Mouse (Mus musculus) left cerebral cortex, postnatal 10 days (tissue): ENCODE data around the gene Fam216a. TPM values are rescaled to one million over a fixed set of nuclear protein-coding genes. Genes with fewer than 3 reads are reported as not detected.

ENCODE experiments used
- DNase-seq, 2 experiments: peaks; one replicate each; pipeline ENCODE4 v3.0.0; 2021 to 2022; ENCODE audit warnings: low spot score in 2 of 2, mixed read lengths in 1 of 2; ENCODE audit errors: extremely low spot score in 1 of 2
- intact Hi-C: fragments of 180-260 bp; cut with DNase I; formaldehyde crosslinking; loops from one replicate; pipeline ENCODE4 v1.15.1; 2025
- total RNA-seq, 2 experiments: library from RNA; stranded (reverse); gene quantifications; 2 replicates each; pipeline ENCODE4 v1.2.3; 2021

The Fam216a gene
- total RNA-seq, 2 experiments from 2014 or later = 70.1 to 77.5 TPM

GRCm38 (mm10) chr5:122392227-122393004 is 20.3 kb upstream of the Fam216a start:
- peak in 1 of 2 experiments; percentile 39 for DNase-seq
- intact Hi-C loops = no loop called here

DNA sequence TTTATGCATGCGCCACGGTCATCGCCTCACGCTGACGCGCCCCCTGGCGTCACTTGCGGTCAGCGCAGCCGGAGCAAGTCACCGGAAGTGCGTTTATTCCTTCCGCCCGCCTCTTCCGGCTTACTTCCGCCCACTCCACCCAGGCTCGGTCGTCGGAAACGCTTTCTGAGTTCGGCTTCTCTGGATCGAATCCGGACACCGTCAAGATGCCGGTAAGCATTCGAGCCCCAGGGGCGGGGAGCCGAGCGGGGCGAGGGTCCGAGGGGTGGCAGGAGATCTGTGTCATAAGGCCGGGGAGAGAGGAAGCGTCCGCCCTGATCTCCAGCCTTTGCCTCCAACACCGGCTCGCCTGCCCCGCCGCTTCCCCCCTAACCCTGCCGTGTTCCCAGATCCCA is 19.6 kb upstream of the Fam216a start, which contains the start of gene Arpc3:
Arpc3 (plus strand) TSS at position 93 of the 395 bp plus-strand sequence.
- DNase-seq = peak; percentile 88 to 93
- intact Hi-C loops = no loop called here

DNA sequence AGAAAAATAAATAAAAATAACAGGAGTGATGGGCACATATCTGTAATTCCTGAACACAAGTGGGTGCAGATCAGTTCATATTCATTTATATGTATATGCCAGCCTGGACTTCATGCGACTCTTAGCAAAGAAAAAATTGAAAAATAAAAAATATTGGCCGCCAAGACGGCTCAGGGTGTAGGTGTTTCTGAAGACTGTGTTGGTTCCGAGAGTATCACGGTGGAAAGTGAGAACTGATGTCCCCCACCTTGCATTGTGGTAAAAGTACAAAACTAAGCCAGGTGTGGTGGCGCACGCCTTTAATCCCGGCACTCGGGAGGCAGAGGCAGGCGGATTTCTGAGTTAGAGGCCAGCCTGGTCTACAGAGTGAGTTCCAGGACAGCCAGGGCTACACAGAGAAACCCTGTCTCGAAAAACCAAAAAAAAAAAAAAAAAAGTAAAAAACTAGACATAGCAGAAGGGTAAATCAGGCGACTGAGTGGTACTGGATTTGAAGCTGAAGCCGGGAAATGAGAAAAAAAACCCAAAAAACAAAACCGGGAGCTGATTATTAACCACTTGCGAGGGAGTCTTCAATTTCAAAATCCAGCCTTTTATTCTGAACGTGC is 19.1 kb upstream of the Fam216a start:
- DNase-seq = no peak
- intact Hi-C loops = no loop called here

DNA sequence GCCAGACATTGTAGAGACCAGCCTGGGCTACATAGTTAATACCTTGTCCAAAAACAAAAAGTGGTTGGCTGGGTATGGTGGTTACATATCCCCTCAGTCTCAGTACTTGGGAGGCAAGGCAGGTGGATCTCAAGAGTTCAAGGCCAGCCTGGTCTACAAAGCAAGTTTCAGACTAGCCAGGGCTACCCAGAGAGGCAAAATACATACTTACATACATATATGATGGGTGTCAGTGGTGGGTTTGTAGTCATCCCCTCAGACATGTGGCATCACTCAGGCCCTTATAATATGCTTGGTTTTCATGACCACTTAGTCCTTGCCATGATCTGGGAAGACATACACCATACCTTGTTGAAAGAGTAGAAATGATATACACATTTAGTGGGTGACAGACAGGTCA is 18.5 kb upstream of the Fam216a start:
- DNase-seq = no peak
- intact Hi-C loops = no loop called here

GRCm38 (mm10) chr5:122390006-122390405 is 17.8 kb upstream of the Fam216a start:
- intact Hi-C loops = no loop called here

DNA sequence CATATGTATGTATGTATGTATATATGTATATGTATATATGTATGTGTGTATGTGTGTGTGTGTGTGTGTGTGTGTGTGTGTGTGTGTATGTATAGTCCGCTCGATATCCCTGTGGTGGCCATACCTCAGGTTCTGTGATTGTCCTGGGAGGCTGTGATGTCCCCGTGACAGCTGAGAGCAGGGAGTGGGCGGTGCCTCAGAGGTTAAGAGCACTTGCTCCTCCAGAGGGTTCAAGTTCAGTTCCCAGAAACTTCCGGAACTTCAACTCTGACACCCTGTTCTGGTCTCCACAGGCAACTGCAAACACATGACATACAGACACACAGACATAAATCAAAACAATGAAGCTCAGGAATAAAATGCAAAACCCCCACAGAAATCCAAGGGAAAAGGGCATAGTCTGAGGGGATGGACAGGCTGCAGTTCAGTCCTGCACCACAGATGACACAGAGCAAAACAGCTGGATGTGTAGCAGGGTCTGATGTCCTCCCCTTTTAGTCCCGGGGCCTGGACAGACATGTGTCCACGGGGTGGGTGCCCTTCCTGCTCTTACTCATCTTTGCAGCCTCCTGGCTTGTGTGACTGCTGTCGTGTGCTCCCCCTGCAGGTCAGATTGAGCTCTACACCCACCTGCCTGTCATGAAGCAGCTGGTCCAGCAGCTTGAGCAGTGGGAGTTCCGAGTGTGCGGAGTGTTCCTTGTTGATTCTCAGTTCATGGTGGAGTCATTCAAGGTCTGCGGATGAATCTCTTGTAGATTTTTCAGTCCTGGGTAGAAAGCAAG is 7.4 kb upstream of the Fam216a start:
- peak; percentile 71 to 83 for DNase-seq
- intact Hi-C loops = no loop called here

More at GRCm38 (mm10) chr5:122390006-122390405, 17.8 kb upstream of the Fam216a start:
- no peak for DNase-seq

DNA sequence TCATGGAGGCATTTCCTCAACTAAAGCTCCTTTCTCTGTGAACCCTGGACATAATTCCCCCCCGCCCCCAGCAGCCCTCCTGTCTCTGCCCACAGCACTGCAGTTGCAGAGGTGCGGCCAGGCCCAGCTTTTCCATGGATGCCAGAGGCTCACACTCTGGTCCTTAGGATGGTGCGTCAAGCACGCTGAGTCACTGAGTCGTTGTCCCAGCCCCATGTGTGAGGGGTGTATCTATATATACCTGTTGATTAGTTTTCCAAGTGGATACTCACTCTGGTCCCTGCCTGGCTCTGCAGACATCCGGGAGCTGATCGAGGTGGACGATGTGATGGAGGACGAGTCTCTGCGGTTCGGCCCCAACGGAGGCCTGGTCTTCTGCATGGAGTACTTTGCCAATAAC is 6.0 kb upstream of the Fam216a start:
- DNase-seq = no peak
- intact Hi-C loops = no loop called here

- intact Hi-C loops = no loop called here
- DNase-seq = no peak
These were observed 5.1 kb upstream of the Fam216a start for GRCm38 (mm10) chr5:122377101-122377833.

DNA sequence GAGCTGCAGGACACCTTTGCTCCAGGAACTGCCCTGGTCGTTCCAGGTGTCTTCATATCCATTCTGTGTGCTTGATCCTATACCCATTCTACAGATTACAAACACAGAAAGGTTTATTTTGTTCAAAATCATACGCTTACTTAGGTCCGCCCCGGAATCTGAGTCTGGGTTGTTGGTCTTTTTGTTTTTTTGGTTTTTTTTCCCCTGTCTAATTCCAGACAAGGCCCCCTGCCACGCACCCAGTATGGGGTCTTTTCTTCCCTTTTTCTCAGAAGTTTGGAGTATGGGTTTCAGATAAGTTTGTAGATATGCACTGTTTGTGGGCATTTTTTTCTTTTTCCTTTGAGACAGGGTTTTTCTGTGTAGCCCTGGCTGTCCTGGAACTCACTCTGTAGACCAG is 714 bp upstream of the Fam216a start:
- intact Hi-C loops = no loop called here
- no peak for DNase-seq

- intact Hi-C loops = no loop called here
- DNase-seq = peak in 1 of 2 experiments; percentile 81
These were observed 473 bp downstream of the Fam216a start, which contains the start of gene Gpn3 for GRCm38 (mm10) chr5:122371591-122372191. TSS of gene Gpn3 (plus strand) at chr5:122371876.

GRCm38 (mm10) chr5:122354492-122355067 is 17.6 kb downstream of the Fam216a start:
- DNase-seq = no peak
- intact Hi-C loops = loop anchor here (5.0 kb wide), 1 partner anchor 222 kb away; no protein-coding TSS in a partner anchor

DNA sequence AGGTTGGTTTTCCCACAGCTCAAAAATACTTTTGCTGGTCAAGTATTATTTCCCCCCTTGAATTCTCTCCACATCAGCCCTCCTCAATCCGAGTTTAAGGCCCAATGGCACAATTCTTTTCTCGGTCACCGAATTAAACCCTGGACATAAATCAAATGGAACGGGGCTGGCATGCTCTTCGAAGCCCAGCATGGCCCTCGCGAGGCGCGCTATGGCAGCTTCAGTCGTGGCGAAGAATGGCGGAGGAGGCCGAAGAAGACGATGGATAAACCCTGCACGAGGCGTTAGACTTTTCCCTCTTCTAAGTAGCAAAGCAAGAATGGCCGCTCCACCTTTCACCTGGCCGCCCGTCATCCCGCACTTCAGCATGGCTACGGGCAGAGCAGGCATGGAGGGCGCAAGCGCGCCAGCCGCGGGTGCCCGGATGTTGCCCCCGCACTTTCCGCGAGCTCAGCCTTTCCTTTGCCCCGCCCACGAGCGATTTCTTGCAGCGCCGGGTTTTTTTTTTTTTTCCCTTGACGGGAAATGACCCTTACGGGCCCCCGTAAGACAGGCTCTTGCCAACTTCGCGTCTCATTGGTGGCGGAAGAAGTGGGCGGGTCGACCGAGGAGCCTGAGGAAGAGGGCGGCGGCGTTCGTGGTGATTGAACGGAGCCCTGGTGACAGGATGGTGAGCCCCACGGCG is 18.2 kb downstream of the Fam216a start, which contains the start of the genes Rad9b and Vps29:
Rad9b (minus strand) TSS at position 427 of the 685 bp plus-strand sequence.
Vps29 (plus strand) TSS at position 563 of the 685 bp plus-strand sequence.
- intact Hi-C loops = loop anchor here (5.0 kb wide), 1 partner anchor 222 kb away; no protein-coding TSS in a partner anchor

DNA sequence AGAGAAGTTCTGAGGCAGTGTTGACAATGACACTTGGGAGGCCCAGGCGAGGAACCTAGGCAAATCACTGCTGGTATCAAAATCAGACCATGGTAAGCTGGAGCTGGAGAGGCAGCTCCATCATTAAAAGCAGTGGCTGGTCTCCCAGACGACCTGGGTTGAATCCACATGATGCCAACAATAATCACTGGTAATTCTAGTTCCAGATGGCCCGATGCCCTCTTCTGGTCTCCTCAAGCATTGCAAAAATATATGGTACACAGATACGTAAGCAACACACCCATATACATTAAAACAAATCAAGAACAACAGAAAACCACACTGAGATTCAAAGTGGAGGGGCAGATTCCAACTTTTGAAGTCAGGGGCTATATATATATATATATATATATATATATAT is 26.4 kb downstream of the Fam216a start:
- DNase-seq = no peak

More for the DNA sequence above, 18.2 kb downstream of the Fam216a start, which contains the start of the genes Rad9b and Vps29:
- peak; percentile 98 to 100 for DNase-seq

GRCm38 (mm10) chr5:122344260-122344659 is 27.9 kb downstream of the Fam216a start:
- intact Hi-C loops = loop anchor here (1.0 to 5.0 kb wide), 2 partner anchors 76 to 232 kb away; no protein-coding TSS in a partner anchor
- DNase-seq = peak; percentile 46 to 70

More for the DNA sequence above, 26.4 kb downstream of the Fam216a start:
- intact Hi-C loops = no loop called here

DNA sequence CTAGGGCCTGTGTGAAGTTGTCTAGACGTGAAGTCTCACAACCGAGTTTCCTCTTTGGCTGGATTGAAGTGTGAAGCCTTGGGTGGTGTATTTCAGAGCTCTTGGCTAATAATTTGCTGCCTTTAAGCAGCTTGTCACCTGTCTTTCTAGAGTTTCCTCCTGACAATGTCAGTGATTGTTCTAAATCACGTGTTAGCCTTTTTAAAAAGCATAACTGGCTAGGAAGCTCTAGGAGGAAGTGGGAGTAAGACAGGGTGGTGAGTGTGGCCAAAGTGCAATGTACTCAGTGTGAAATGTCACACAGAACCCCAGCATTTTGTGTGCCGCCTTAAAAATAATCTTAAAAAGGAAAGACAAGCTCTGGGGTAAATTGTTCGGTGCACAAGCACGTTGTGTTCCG is 28.4 kb downstream of the Fam216a start:
- no peak for DNase-seq
- intact Hi-C loops = loop anchor here (1.0 to 5.0 kb wide), 2 partner anchors 75 to 231 kb away; no protein-coding TSS in a partner anchor

DNA sequence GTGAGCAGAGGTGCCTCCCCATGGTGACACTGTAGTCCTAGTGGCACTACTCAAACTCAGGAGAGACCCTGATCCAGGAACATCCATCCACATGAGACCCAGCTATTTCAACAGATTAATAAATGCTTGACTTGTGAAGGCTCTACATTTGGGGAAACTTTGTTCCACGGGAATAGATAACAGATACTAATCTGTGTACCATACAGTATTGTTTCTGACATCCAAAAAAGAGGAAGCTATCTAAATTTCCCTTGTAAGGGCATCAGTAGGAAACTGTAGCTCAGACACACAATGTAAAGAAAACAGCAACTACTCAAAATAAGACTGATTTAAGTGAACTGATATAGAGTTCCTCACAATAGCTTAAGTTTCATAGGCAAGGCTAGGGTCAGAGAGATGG is 29.3 kb downstream of the Fam216a start:
- DNase-seq = no peak
- intact Hi-C loops = loop anchor here (5.0 kb wide), 1 partner anchor 231 kb away; no protein-coding TSS in a partner anchor
